Mouse (Mus musculus) midbrain, postnatal 0 days (tissue): ENCODE measurements at regions not wholly inside any gene's neighbourhood (a gene's known extent, or its start where the extent isn't known, plus 50 kb on each side); places are given as distances from the start of the nearest gene placed in this dataset.

Source experiments
- ATAC-seq: fragments of 200-750 bp; cut with Nextera tagmentation; 2 replicates; pipeline ENCODE4 v1.8.0; 2017; ENCODE audit warnings: moderate number of reproducible peaks, mild to moderate bottlenecking, moderate TSS enrichment, moderate library complexity; ENCODE audit not compliant: low FRiP score
- DNase-seq: peaks from one replicate; pipeline ENCODE4 v3.0.0-alpha.2; 2015; ENCODE audit warnings: low spot score
- H3K27ac ChIP-seq: fragments of 300-500 bp; sonication (generic); 2 replicates; pipeline ENCODE4 v1.5.1; 2014; ENCODE audit warnings: low read depth, mild to moderate bottlenecking, low read length, mixed read lengths
- H3K27me3 ChIP-seq: fragments of 300-500 bp; sonication (generic); 2 replicates; pipeline ENCODE4 v1.6.1; 2014; ENCODE audit warnings: low read length, control low read depth, mixed read lengths; ENCODE audit not compliant: insufficient read depth
- H3K36me3 ChIP-seq: fragments of 300-500 bp; sonication (generic); 2 replicates; pipeline ENCODE4 v1.6.1; 2014; ENCODE audit warnings: low read length, control low read depth, mixed read lengths; ENCODE audit not compliant: insufficient read depth
- H3K4me1 ChIP-seq: fragments of 300-500 bp; sonication (generic); 2 replicates; pipeline ENCODE4 v1.6.1; 2014; ENCODE audit warnings: mild to moderate bottlenecking, control low read depth, antibody characterized with exemption, low read length, mixed read lengths; ENCODE audit not compliant: insufficient read depth
- H3K4me2 ChIP-seq: fragments of 300-500 bp; sonication (generic); 2 replicates; pipeline ENCODE4 v1.6.1; 2014; ENCODE audit warnings: low read depth, mild to moderate bottlenecking, low read length, mixed read lengths; ENCODE audit not compliant: poor library complexity, severe bottlenecking
- H3K4me3 ChIP-seq: fragments of 300-500 bp; sonication (generic); 2 replicates; pipeline ENCODE4 v1.5.1; 2014; ENCODE audit warnings: low read depth, mild to moderate bottlenecking, low read length, moderate library complexity
- H3K9ac ChIP-seq: fragments of 300-500 bp; sonication (generic); replicated peaks from 2 replicates; pipeline ENCODE4 v1.6.1; 2014; ENCODE audit warnings: mild to moderate bottlenecking, low read length, moderate library complexity, mixed read lengths; ENCODE audit not compliant: poor library complexity, severe bottlenecking
- H3K9me3 ChIP-seq: fragments of 300-500 bp; sonication (generic); 2 replicates; pipeline ENCODE4 v1.6.1; 2016; ENCODE audit warnings: low read length, control low read depth
- CTCF ChIP-seq: IDR thresholded peaks from 2 replicates; pipeline ENCODE4 v1.5.1; 2016; ENCODE audit warnings: antibody characterized with exemption, mild to moderate bottlenecking
- WGBS: fragments of 180-500 bp; shearing (Covaris S2); extraction: QIAGEN DNeasy Blood & Tissue Kit; methylation state at CpG from one replicate; pipeline ENCODE4 v1.1.7; 2014; 5-methylcytosine and 5-hydroxymethylcytosine counted together

- 93% methylated on average over 9 of the region's 9 CpGs for WGBS
- Histone ChIP-seq H3K27me3 (no peaks in the 10 kb centered on the region), H3K9ac (no peak overlapping the region), H3K4me2 (no peak overlapping the region), H3K36me3 (no peaks in the 10 kb centered on the region), H3K4me3 (no peak overlapping the region), H3K9me3 (no peaks in the 10 kb centered on the region), H3K27ac (no peak overlapping the region), H3K4me1 (no peaks in the 10 kb centered on the region)
- no peak for TF ChIP-seq CTCF
- no peak for DNase-seq
- ATAC-seq: no peak
Observed at GRCm38 (mm10) chr3:52858259-52858658, 158.8 kb downstream of the Cog6 start.

DNA sequence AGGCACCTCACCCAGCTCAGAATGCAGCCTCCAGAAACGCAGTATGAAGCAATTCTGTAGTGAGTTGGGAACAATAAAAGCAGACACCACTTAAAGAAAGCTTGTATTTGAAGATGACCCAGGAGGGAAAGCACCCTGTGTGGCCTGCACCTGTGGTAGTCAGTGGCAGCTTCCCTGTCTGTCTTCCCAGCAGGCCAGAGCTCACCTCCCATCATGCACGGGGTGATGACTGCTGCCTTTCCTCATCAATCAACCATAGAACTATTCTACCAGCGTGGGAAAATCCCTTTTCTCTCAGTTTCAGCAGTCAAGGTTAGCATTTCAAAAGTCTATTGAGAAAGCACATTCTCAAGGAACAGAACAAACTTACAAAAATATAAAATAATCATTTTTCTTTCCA lies 160.0 kb downstream of the Cog6 start:
- Histone ChIP-seq H3K9ac (no peak overlapping the region), H3K4me2 (no peak overlapping the region), H3K9me3 (no peaks in the 10 kb centered on the region), H3K4me1 (no peaks in the 10 kb centered on the region), H3K27ac (no peak overlapping the region), H3K36me3 (no peaks in the 10 kb centered on the region), H3K27me3 (no peaks in the 10 kb centered on the region), H3K4me3 (no peak overlapping the region)
- ATAC-seq (no peak), DNase-seq (no peak)
- no peak for TF ChIP-seq CTCF
- WGBS: 53% methylated on average over 3 of the region's 3 CpGs

- no peaks in the 10 kb centered on the region for H3K36me3 ChIP-seq
- WGBS: 91% methylated on average over 7 of the region's 7 CpGs
- H3K27ac ChIP-seq: no peak overlapping the region
Observed at GRCm38 (mm10) chr3:52854560-52854959, 162.5 kb downstream of the Cog6 start.

GRCm38 (mm10) chr3:52853126-52853525 lies 163.9 kb downstream of the Cog6 start:
- H3K4me2 ChIP-seq: no peak overlapping the region
- H3K27me3 ChIP-seq: no peaks in the 10 kb centered on the region
- WGBS: 84% methylated on average over 3 of the region's 3 CpGs
- no peak for ATAC-seq
- no peak for TF ChIP-seq CTCF
- H3K4me1 ChIP-seq: no peaks in the 10 kb centered on the region
- H3K36me3 ChIP-seq: no peaks in the 10 kb centered on the region
- H3K9ac ChIP-seq: no peak overlapping the region
- DNase-seq: no peak
- no peaks in the 10 kb centered on the region for H3K9me3 ChIP-seq
- H3K27ac ChIP-seq: no peak overlapping the region
- H3K4me3 ChIP-seq: no peak overlapping the region

More at GRCm38 (mm10) chr3:52854560-52854959, 162.5 kb downstream of the Cog6 start:
- Histone ChIP-seq H3K4me1 (no peaks in the 10 kb centered on the region), H3K9ac (no peak overlapping the region), H3K4me2 (no peak overlapping the region), H3K27me3 (no peaks in the 10 kb centered on the region), H3K9me3 (no peaks in the 10 kb centered on the region), H3K4me3 (no peak overlapping the region)
- ATAC-seq (no peak), DNase-seq (no peak)
- no peak; the same call in 1 of the 2 replicates for TF ChIP-seq CTCF

DNA sequence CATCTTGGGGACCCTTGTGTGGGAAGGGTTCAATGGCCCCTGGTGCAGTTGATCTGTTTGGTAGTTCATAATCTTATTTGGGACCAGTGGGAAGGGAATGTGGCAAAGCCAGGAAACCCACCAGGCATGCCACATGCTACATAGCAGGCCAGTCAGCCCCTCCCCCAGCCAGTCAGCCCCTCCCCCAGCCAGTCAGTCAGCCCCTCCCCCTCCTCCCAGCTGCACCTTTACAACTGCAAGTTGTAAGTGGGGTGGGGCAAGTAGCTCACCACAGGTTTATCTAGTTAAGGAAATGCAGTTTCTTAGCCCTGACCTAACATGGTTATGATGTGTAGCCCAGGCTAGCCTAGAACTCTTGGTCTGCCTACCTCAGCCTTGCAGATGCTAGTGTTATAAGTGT lies 171.9 kb downstream of the Cog6 start:
- Histone ChIP-seq H3K9ac (no peak overlapping the region), H3K4me3 (no peak overlapping the region), H3K4me1 (no peaks in the 10 kb centered on the region), H3K9me3 (no peaks in the 10 kb centered on the region), H3K27ac (no peak overlapping the region), H3K36me3 (no peaks in the 10 kb centered on the region), H3K4me2 (no peak overlapping the region), H3K27me3 (no peaks in the 10 kb centered on the region)
- no peak for ATAC-seq
- TF ChIP-seq CTCF: no peak
- no peak for DNase-seq

GRCm38 (mm10) chr3:52843998-52844397 lies 173.0 kb downstream of the Cog6 start:
- Histone ChIP-seq H3K27ac (no peak overlapping the region), H3K4me3 (no peak overlapping the region)

More at GRCm38 (mm10) chr3:52843998-52844397, 173.0 kb downstream of the Cog6 start:
- H3K27me3 ChIP-seq: no peaks in the 10 kb centered on the region
- no peaks in the 10 kb centered on the region for H3K9me3 ChIP-seq
- H3K36me3 ChIP-seq: no peaks in the 10 kb centered on the region
- H3K4me2 ChIP-seq: no peak overlapping the region
- WGBS: 26% methylated on average over 7 of the region's 7 CpGs
- no peaks in the 10 kb centered on the region for H3K4me1 ChIP-seq
- DNase-seq (peak; percentile 75), ATAC-seq (no peak)
- peak; percentile 89 for TF ChIP-seq CTCF
- H3K9ac ChIP-seq: no peak overlapping the region
